Mouse (Mus musculus) heart, embryonic 15.5 days (tissue): ENCODE data around the gene Syt3. TPM values are rescaled to one million over a fixed set of nuclear protein-coding genes. Genes with fewer than 3 reads are reported as not detected.

Experiments used
- ATAC-seq: fragments of 200-750 bp; cut with Nextera tagmentation; replicated peaks from 2 replicates; pipeline ENCODE4 v1.8.0; 2017; ENCODE audit warnings: low read depth, moderate TSS enrichment; ENCODE audit not compliant: insufficient number of reproducible peaks, insufficient read depth, low FRiP score
- H3K27ac ChIP-seq: fragments of 300-500 bp; sonication (generic); 2 replicates; pipeline ENCODE4 v1.5.1; 2015; ENCODE audit warnings: mild to moderate bottlenecking, inconsistent platforms
- H3K27me3 ChIP-seq: fragments of 300-500 bp; sonication (generic); 2 replicates; pipeline ENCODE4 v1.6.1; 2015; ENCODE audit warnings: inconsistent platforms
- H3K36me3 ChIP-seq: fragments of 300-500 bp; sonication (generic); 2 replicates; pipeline ENCODE4 v1.6.1; 2015; ENCODE audit warnings: mild to moderate bottlenecking, inconsistent platforms
- H3K4me1 ChIP-seq: fragments of 300-500 bp; sonication (generic); replicated peaks from 2 replicates; pipeline ENCODE4 v1.6.1; 2015; ENCODE audit warnings: inconsistent platforms
- H3K4me2 ChIP-seq: fragments of 300-500 bp; sonication (generic); 2 replicates; pipeline ENCODE4 v1.6.1; 2015; ENCODE audit warnings: inconsistent platforms, mild to moderate bottlenecking, moderate library complexity
- H3K4me3 ChIP-seq: fragments of 300-500 bp; sonication (generic); 2 replicates; pipeline ENCODE4 v1.5.1; 2015; ENCODE audit warnings: mild to moderate bottlenecking, inconsistent platforms
- H3K9ac ChIP-seq: fragments of 300-500 bp; sonication (generic); 2 replicates; pipeline ENCODE4 v1.6.1; 2015; ENCODE audit warnings: mild to moderate bottlenecking, inconsistent platforms
- H3K9me3 ChIP-seq: fragments of 300-500 bp; sonication (generic); replicated peaks from 2 replicates; pipeline ENCODE4 v1.6.1; 2016; ENCODE audit warnings: inconsistent platforms
- WGBS: fragments of 180-500 bp; shearing (Covaris S2); methylation state at CpG from one replicate; pipeline ENCODE4 v1.1.7; 2015; ENCODE audit warnings: mixed read lengths; 5-methylcytosine and 5-hydroxymethylcytosine counted together
- polyA plus RNA-seq: library from polyadenylated mRNA; unstranded; fragments of >200 nt; fragmentation: Nextera tagmentation; extraction: Ambion mirVana; gene quantifications from 2 replicates; pipeline ENCODE4 v1.2.1, GENCODE M21; 2015

Syt3 gene
- polyA plus RNA-seq, 1 experiment from 2014 or later = 0.82 TPM

- Histone ChIP-seq H3K4me3 (no peak overlapping the region), H3K4me2 (no peak overlapping the region), H3K9ac (no peak overlapping the region), H3K4me1 (peaks cover 25% of the 10 kb centered on the region), H3K27me3 (peaks cover 74% of the 10 kb centered on the region), H3K36me3 (no peaks in the 10 kb centered on the region), H3K9me3 (no peaks in the 10 kb centered on the region), H3K27ac (no peak overlapping the region)
- ATAC-seq = no peak
- WGBS = 64% methylated on average over 2 of the region's 2 CpGs
Measured at GRCm38 (mm10) chr7:44439696-44440095, 55.8 kb downstream of the Syt3 start.

- H3K9ac ChIP-seq = no peak overlapping the region
- 93% methylated on average over 1 of the region's 1 CpGs for WGBS
- H3K36me3 ChIP-seq = no peaks in the 10 kb centered on the region
- ATAC-seq = no peak
- no peak overlapping the region for H3K27ac ChIP-seq
- H3K4me2 ChIP-seq = no peak overlapping the region
- H3K4me3 ChIP-seq = no peak overlapping the region
- peaks cover 77% of the 10 kb centered on the region for H3K27me3 ChIP-seq
- H3K9me3 ChIP-seq = no peaks in the 10 kb centered on the region
- peaks cover 32% of the 10 kb centered on the region for H3K4me1 ChIP-seq
Measured at GRCm38 (mm10) chr7:44440479-44440878, 56.6 kb downstream of the Syt3 start.

DNA sequence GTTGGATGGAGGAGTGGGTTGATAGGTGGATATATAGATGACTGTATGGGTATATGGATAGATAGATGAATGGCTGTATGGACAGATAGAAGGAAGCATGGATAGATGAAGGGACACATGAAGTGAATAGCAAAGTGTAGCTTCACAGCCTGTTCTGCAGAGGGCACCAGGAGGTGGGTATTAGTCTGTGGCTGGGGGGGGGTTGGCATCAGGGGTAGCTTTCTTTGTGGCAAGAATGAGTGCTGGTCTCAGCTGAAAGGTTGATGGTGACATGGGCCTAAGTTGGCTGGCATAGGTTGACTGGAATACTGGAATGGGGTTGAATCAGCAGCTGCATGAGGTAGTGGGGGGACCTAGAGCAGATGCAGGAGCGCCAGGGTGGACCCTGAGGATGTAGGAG, 57.3 kb downstream of the Syt3 start:
- Histone ChIP-seq H3K4me1 (peaks cover 39% of the 10 kb centered on the region), H3K9me3 (no peaks in the 10 kb centered on the region), H3K27ac (peak overlapping the region; percentile 80; the same call in 1 of the 2 replicates), H3K4me2 (peak overlapping the region; percentile 76; the same call in 1 of the 2 replicates), H3K9ac (no peak overlapping the region), H3K4me3 (no peak overlapping the region), H3K36me3 (no peaks in the 10 kb centered on the region), H3K27me3 (peaks cover 80% of the 10 kb centered on the region)
- 6% methylated on average over 1 of the region's 1 CpGs for WGBS
- no peak for ATAC-seq

DNA sequence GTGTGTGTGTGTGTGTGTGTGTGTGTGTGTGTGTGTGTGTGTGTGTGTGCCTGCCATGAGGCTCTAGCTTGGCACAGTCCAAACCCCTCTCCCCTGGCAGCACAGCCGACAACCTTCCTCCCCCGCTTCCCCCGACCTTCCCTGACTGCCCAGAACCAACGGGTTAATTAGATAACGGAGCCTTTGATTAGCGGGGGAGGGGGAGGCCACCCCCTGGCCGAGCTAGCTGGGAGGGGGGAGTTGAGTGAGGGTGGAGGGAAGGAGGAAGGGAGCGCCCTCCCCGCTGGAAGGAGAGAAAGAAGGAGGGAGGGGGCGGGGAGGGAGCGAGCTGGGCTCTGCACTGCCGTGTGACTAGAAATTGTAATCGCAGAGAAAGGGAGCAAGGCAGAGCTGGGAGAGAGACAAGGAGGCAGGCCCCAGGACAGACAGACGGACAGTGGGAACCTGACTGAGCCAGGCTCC, 57.8 kb downstream of the Syt3 start:
- WGBS = under 1% methylated on average over 14 of the region's 14 CpGs
- H3K27ac ChIP-seq = peak overlapping the region; percentile 80
- no peak; the same call in 1 of the 2 replicates for ATAC-seq

GRCm38 (mm10) chr7:44442407-44442821, 58.5 kb downstream of the Syt3 start:
- H3K9me3 ChIP-seq = no peaks in the 10 kb centered on the region
- peak overlapping the region; percentile 70 for H3K9ac ChIP-seq
- no peak for ATAC-seq
- peaks cover 47% of the 10 kb centered on the region for H3K4me1 ChIP-seq
- peak overlapping the region; percentile 76 for H3K4me2 ChIP-seq
- H3K36me3 ChIP-seq = 0 out of 2 replicates have a peak, but pooled peaks cover 3% of the 10 kb centered on the region
- peak overlapping the region; percentile 59 for H3K4me3 ChIP-seq
- peak overlapping the region; percentile 80 for H3K27ac ChIP-seq
- 2% methylated on average over 14 of the region's 14 CpGs for WGBS
- peaks cover 80% of the 10 kb centered on the region for H3K27me3 ChIP-seq

More for the DNA sequence above, 57.8 kb downstream of the Syt3 start:
- H3K36me3 ChIP-seq = no peaks in the 10 kb centered on the region
- H3K4me2 ChIP-seq = peak overlapping the region; percentile 76
- H3K9me3 ChIP-seq = no peaks in the 10 kb centered on the region
- H3K27me3 ChIP-seq = peaks cover 82% of the 10 kb centered on the region
- peak overlapping the region; percentile 59 for H3K4me3 ChIP-seq
- H3K9ac ChIP-seq = peak overlapping the region; percentile 70
- H3K4me1 ChIP-seq = peaks cover 44% of the 10 kb centered on the region

GRCm38 (mm10) chr7:44443268-44444173, 59.6 kb downstream of the Syt3 start:
- ATAC-seq = peak; percentile 41
- Histone ChIP-seq H3K4me1 (peaks cover 49% of the 10 kb centered on the region), H3K9ac (peak overlapping the region; percentile 70), H3K9me3 (no peaks in the 10 kb centered on the region), H3K4me2 (peak overlapping the region; percentile 76), H3K36me3 (0 out of 2 replicates have a peak, but pooled peaks cover 3% of the 10 kb centered on the region), H3K4me3 (peak overlapping the region; percentile 59), H3K27me3 (peaks cover 70% of the 10 kb centered on the region), H3K27ac (peak overlapping the region; percentile 80)
- WGBS = 13% methylated on average over 20 of the region's 20 CpGs

DNA sequence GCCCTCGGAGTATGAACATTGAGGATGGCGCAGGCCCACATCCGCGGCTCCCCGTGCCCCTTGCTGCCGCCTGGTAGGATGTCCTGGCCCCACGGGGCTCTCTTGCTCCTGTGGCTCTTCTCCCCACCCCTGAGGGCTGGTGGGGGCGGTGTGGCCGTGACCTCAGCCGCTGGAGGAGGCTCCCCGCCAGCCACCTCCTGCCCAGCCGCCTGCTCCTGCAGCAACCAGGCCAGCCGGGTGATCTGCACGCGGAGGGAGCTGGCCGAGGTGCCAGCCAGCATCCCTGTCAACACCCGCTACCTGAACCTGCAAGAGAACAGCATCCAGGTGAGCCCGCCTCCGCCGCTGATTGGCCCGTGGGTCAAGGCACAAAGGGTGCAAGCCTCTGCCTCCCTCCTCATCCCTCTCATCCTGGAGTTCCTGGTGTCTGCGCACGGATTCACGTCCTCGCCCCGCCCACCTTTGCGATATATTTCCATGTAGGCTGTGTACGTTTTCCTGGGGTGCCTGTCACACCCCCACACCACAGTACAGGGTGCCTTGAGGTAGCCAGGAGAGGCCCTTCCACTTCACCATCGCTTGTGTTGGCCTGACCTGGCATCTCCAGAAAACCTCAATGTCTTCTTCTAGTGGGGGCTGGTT, 61.1 kb downstream of the Syt3 start:
- peaks cover 49% of the 10 kb centered on the region for H3K4me1 ChIP-seq
- H3K9me3 ChIP-seq = no peaks in the 10 kb centered on the region
- WGBS = 20% methylated on average over 29 of the region's 29 CpGs
- peaks cover 61% of the 10 kb centered on the region for H3K27me3 ChIP-seq
- peak overlapping the region; percentile 76 for H3K4me2 ChIP-seq
- peak overlapping the region; percentile 12; the same call in 1 of the 2 replicates for H3K4me3 ChIP-seq
- ATAC-seq = no peak
- 0 out of 2 replicates have a peak, but pooled peaks cover 3% of the 10 kb centered on the region for H3K36me3 ChIP-seq
- H3K9ac ChIP-seq = peak overlapping the region; percentile 14; the same call in 1 of the 2 replicates
- no peak overlapping the region for H3K27ac ChIP-seq

GRCm38 (mm10) chr7:44445528-44445923, 61.6 kb downstream of the Syt3 start:
- peaks cover 56% of the 10 kb centered on the region for H3K27me3 ChIP-seq
- H3K9me3 ChIP-seq = no peaks in the 10 kb centered on the region
- peak overlapping the region; percentile 8; the same call in 1 of the 2 replicates for H3K9ac ChIP-seq
- 0 out of 2 replicates have a peak, but pooled peaks cover 3% of the 10 kb centered on the region for H3K36me3 ChIP-seq
- peak overlapping the region; percentile 12; the same call in 1 of the 2 replicates for H3K4me3 ChIP-seq
- WGBS = 35% methylated on average over 7 of the region's 7 CpGs
- peak overlapping the region; percentile 76; the same call in 1 of the 2 replicates for H3K4me2 ChIP-seq
- no peak overlapping the region for H3K27ac ChIP-seq
- H3K4me1 ChIP-seq = peaks cover 49% of the 10 kb centered on the region
- no peak for ATAC-seq

DNA sequence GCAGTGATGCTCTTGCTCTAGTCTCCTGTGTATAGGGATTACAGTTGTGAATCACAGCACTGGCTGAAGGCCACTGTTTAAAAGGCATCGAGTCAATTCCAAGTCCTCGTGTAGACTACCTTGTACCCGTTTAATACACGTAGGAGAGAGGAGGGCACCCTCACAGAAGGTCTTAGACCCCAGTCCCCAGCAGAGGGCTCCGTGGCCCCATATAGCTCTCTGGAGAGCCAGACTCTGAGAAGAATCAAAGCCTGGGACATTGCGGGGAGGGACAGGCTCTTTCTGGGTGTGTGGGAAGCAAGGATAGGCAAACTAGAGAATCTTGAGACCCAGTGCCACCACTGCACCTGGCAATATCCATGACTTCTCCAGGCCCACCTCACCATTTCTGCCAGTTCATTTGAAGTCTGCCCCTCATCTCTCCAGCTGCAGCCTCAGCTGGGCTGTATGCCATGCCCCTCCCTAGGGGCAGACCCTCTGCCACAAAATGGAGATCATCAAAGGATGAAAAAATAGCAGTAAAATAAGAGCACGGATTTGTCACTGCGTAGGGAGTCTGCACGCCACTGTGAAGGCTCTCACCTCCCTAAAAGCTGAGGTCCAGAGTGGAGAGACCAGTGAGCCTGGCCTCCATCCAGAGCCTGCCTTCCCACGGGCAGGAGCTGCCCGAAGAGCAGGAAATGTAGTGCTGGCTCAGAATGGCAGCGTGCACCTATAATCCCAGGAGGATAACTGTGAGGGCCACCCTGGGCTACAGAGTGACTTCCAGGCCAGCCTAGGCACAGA, 62.4 kb downstream of the Syt3 start:
- peak overlapping the region; percentile 19; the same call in 1 of the 2 replicates for H3K27ac ChIP-seq
- no peak overlapping the region for H3K9ac ChIP-seq
- H3K9me3 ChIP-seq = no peaks in the 10 kb centered on the region
- H3K27me3 ChIP-seq = peaks cover 49% of the 10 kb centered on the region
- peaks cover 49% of the 10 kb centered on the region for H3K4me1 ChIP-seq
- WGBS = 30% methylated on average over 12 of the region's 12 CpGs
- no peak overlapping the region for H3K4me2 ChIP-seq
- 0 out of 2 replicates have a peak, but pooled peaks cover 3% of the 10 kb centered on the region for H3K36me3 ChIP-seq
- no peak overlapping the region for H3K4me3 ChIP-seq
- no peak for ATAC-seq
